Mouse (Mus musculus) embryonic facial prominence, embryonic 13.5 days (tissue): Measurements from ENCODE around the gene Rnf144b. TPM values are rescaled to one million over a fixed set of nuclear protein-coding genes. Genes with fewer than 3 reads are reported as not detected.
A peak's percentile ranks its signal among the peaks of the same experiment; 100 is the strongest.

ENCODE experiments used
- ATAC-seq: fragments of 200-750 bp; cut with Nextera tagmentation; 2 replicates; pipeline ENCODE4 v1.8.0; 2017; ENCODE audit warnings: low read depth; ENCODE audit not compliant: insufficient number of reproducible peaks, insufficient read depth, low FRiP score, low TSS enrichment
- H3K27ac ChIP-seq: fragments of 300-500 bp; sonication (generic); 2 replicates; pipeline ENCODE4 v1.5.1; 2015; ENCODE audit warnings: moderate library complexity, mild to moderate bottlenecking, inconsistent platforms
- H3K27me3 ChIP-seq: fragments of 300-500 bp; sonication (generic); 2 replicates; pipeline ENCODE4 v1.6.1; 2015; ENCODE audit warnings: mild to moderate bottlenecking, inconsistent platforms
- H3K36me3 ChIP-seq: fragments of 300-500 bp; sonication (generic); 2 replicates; pipeline ENCODE4 v1.6.1; 2015; ENCODE audit warnings: mild to moderate bottlenecking, inconsistent platforms
- H3K4me1 ChIP-seq: fragments of 300-500 bp; sonication (generic); 2 replicates; pipeline ENCODE4 v1.6.1; 2015; ENCODE audit warnings: inconsistent platforms
- H3K4me2 ChIP-seq: fragments of 300-500 bp; sonication (generic); 2 replicates; pipeline ENCODE4 v1.6.1; 2015; ENCODE audit warnings: moderate library complexity, mild to moderate bottlenecking, inconsistent platforms
- H3K4me3 ChIP-seq: fragments of 300-500 bp; sonication (generic); 2 replicates; pipeline ENCODE4 v1.5.1; 2015; ENCODE audit warnings: mild to moderate bottlenecking, inconsistent platforms
- H3K9ac ChIP-seq: fragments of 300-500 bp; sonication (generic); 2 replicates; pipeline ENCODE4 v1.6.1; 2015; ENCODE audit warnings: mild to moderate bottlenecking, inconsistent platforms
- H3K9me3 ChIP-seq: fragments of 300-500 bp; sonication (generic); 2 replicates; pipeline ENCODE4 v1.6.1; 2016; ENCODE audit warnings: inconsistent platforms
- whole genome bisulfite sequencing: fragments of 180-500 bp; shearing (Covaris S2); methylation state at CpG from one replicate; pipeline ENCODE4 v1.1.7; 2015; ENCODE audit warnings: mixed read lengths; 5-methylcytosine and 5-hydroxymethylcytosine counted together
- polyA plus RNA-seq: library from polyadenylated mRNA; unstranded; fragments of >200 nt; fragmentation: Nextera tagmentation; extraction: Ambion mirVana; gene quantifications from 2 replicates; pipeline ENCODE4 v1.2.1, GENCODE M21; 2015

The Rnf144b gene
- polyA plus RNA-seq, 1 experiment from 2014 or later: 2.2 TPM

- Histone ChIP-seq H3K27me3 (no peaks in the 10 kb centered on the region), H3K36me3 (no peaks in the 10 kb centered on the region), H3K27ac (no peak overlapping the region), H3K4me1 (peaks cover 32% of the 10 kb centered on the region), H3K9me3 (no peaks in the 10 kb centered on the region), H3K9ac (no peak overlapping the region), H3K4me2 (no peak overlapping the region), H3K4me3 (no peak overlapping the region)
- ATAC-seq: no peak
- 76% methylated on average over 11 of the region's 11 CpGs for WGBS
These were observed 122.3 kb downstream of the Rnf144b start for GRCm38 (mm10) chr13:47244771-47245170.

- peaks cover 32% of the 10 kb centered on the region for H3K4me1 ChIP-seq
- H3K4me3 ChIP-seq: no peak overlapping the region
- H3K9me3 ChIP-seq: no peaks in the 10 kb centered on the region
- no peaks in the 10 kb centered on the region for H3K27me3 ChIP-seq
- no peak overlapping the region for H3K4me2 ChIP-seq
- WGBS: 35% methylated on average over 10 of the region's 10 CpGs
- ATAC-seq: no peak
- H3K27ac ChIP-seq: no peak overlapping the region; the same call in 1 of the 2 replicates
- no peak overlapping the region for H3K9ac ChIP-seq
- H3K36me3 ChIP-seq: no peaks in the 10 kb centered on the region
These were observed 124.0 kb downstream of the Rnf144b start for GRCm38 (mm10) chr13:47246459-47246858.

GRCm38 (mm10) chr13:47247156-47247800 is 124.8 kb downstream of the Rnf144b start:
- H3K9me3 ChIP-seq: no peaks in the 10 kb centered on the region
- 61% methylated on average over 13 of the region's 13 CpGs for WGBS
- no peaks in the 10 kb centered on the region for H3K27me3 ChIP-seq
- H3K4me3 ChIP-seq: no peak overlapping the region
- H3K4me2 ChIP-seq: no peak overlapping the region
- no peak overlapping the region for H3K27ac ChIP-seq
- no peak overlapping the region for H3K9ac ChIP-seq
- no peaks in the 10 kb centered on the region for H3K36me3 ChIP-seq
- ATAC-seq: no peak
- H3K4me1 ChIP-seq: peaks cover 32% of the 10 kb centered on the region

GRCm38 (mm10) chr13:47248289-47249010 is 126.0 kb downstream of the Rnf144b start:
- no peak overlapping the region for H3K4me2 ChIP-seq
- peaks cover 32% of the 10 kb centered on the region for H3K4me1 ChIP-seq
- no peak overlapping the region for H3K27ac ChIP-seq
- H3K27me3 ChIP-seq: no peaks in the 10 kb centered on the region
- H3K9me3 ChIP-seq: no peaks in the 10 kb centered on the region
- 82% methylated on average over 8 of the region's 8 CpGs for WGBS
- H3K9ac ChIP-seq: no peak overlapping the region
- H3K4me3 ChIP-seq: no peak overlapping the region
- no peaks in the 10 kb centered on the region for H3K36me3 ChIP-seq
- ATAC-seq: no peak

GRCm38 (mm10) chr13:47250615-47251014 is 128.2 kb downstream of the Rnf144b start:
- WGBS: 76% methylated on average over 1 of the region's 1 CpGs
- no peak overlapping the region for H3K9ac ChIP-seq
- H3K9me3 ChIP-seq: no peaks in the 10 kb centered on the region
- no peaks in the 10 kb centered on the region for H3K36me3 ChIP-seq
- no peak for ATAC-seq
- H3K4me3 ChIP-seq: no peak overlapping the region
- H3K27ac ChIP-seq: no peak overlapping the region
- no peaks in the 10 kb centered on the region for H3K27me3 ChIP-seq
- peaks cover 24% of the 10 kb centered on the region for H3K4me1 ChIP-seq
- H3K4me2 ChIP-seq: no peak overlapping the region

GRCm38 (mm10) chr13:47251114-47251764 is 128.8 kb downstream of the Rnf144b start:
- H3K27ac ChIP-seq: no peak overlapping the region
- H3K4me1 ChIP-seq: peaks cover 19% of the 10 kb centered on the region
- ATAC-seq: no peak
- H3K4me2 ChIP-seq: no peak overlapping the region
- no peaks in the 10 kb centered on the region for H3K9me3 ChIP-seq
- no peaks in the 10 kb centered on the region for H3K27me3 ChIP-seq
- WGBS: 90% methylated on average over 2 of the region's 2 CpGs
- no peaks in the 10 kb centered on the region for H3K36me3 ChIP-seq
- H3K9ac ChIP-seq: no peak overlapping the region
- no peak overlapping the region for H3K4me3 ChIP-seq

GRCm38 (mm10) chr13:47253711-47254110 is 131.3 kb downstream of the Rnf144b start:
- Histone ChIP-seq H3K4me1 (no peaks in the 10 kb centered on the region), H3K9me3 (no peaks in the 10 kb centered on the region), H3K4me3 (no peak overlapping the region), H3K27ac (no peak overlapping the region), H3K9ac (no peak overlapping the region), H3K4me2 (no peak overlapping the region), H3K36me3 (no peaks in the 10 kb centered on the region), H3K27me3 (no peaks in the 10 kb centered on the region)
- no peak for ATAC-seq
- 64% methylated on average over 5 of the region's 5 CpGs for WGBS

GRCm38 (mm10) chr13:47259297-47259696 is 136.8 kb downstream of the Rnf144b start:
- no peaks in the 10 kb centered on the region for H3K4me1 ChIP-seq
- whole genome bisulfite sequencing: 51% methylated on average over 4 of the region's 4 CpGs
- H3K27ac ChIP-seq: no peak overlapping the region
- no peaks in the 10 kb centered on the region for H3K9me3 ChIP-seq
- no peak for ATAC-seq
- H3K9ac ChIP-seq: no peak overlapping the region
- H3K4me3 ChIP-seq: no peak overlapping the region
- H3K4me2 ChIP-seq: no peak overlapping the region
- no peaks in the 10 kb centered on the region for H3K27me3 ChIP-seq
- no peaks in the 10 kb centered on the region for H3K36me3 ChIP-seq

GRCm38 (mm10) chr13:47261961-47262360 is 139.5 kb downstream of the Rnf144b start:
- H3K4me3 ChIP-seq: no peak overlapping the region
- H3K4me2 ChIP-seq: no peak overlapping the region
- H3K9me3 ChIP-seq: no peaks in the 10 kb centered on the region
- WGBS: 64% methylated on average over 2 of the region's 2 CpGs
- no peak overlapping the region for H3K9ac ChIP-seq
- H3K27ac ChIP-seq: no peak overlapping the region
- no peaks in the 10 kb centered on the region for H3K36me3 ChIP-seq
- H3K27me3 ChIP-seq: no peaks in the 10 kb centered on the region
- no peak for ATAC-seq
- H3K4me1 ChIP-seq: no peaks in the 10 kb centered on the region

GRCm38 (mm10) chr13:47264382-47264781 is 141.9 kb downstream of the Rnf144b start:
- Histone ChIP-seq H3K9me3 (no peaks in the 10 kb centered on the region), H3K27me3 (no peaks in the 10 kb centered on the region), H3K36me3 (no peaks in the 10 kb centered on the region), H3K4me2 (no peak overlapping the region), H3K4me3 (no peak overlapping the region), H3K4me1 (peaks cover 10% of the 10 kb centered on the region), H3K27ac (no peak overlapping the region), H3K9ac (no peak overlapping the region)
- 90% methylated on average over 8 of the region's 8 CpGs for WGBS
- no peak for ATAC-seq

- Histone ChIP-seq H3K27ac (no peak overlapping the region), H3K9ac (no peak overlapping the region), H3K9me3 (no peaks in the 10 kb centered on the region), H3K36me3 (no peaks in the 10 kb centered on the region), H3K4me3 (no peak overlapping the region), H3K27me3 (0 out of 2 replicates have a peak, but pooled peaks cover 8% of the 10 kb centered on the region), H3K4me2 (no peak overlapping the region), H3K4me1 (peaks cover 10% of the 10 kb centered on the region)
- 74% methylated on average over 7 of the region's 7 CpGs for WGBS
- ATAC-seq: no peak
These were observed 144.0 kb downstream of the Rnf144b start for GRCm38 (mm10) chr13:47266411-47266810.

- H3K36me3 ChIP-seq: no peaks in the 10 kb centered on the region
- H3K9ac ChIP-seq: no peak overlapping the region
- H3K4me3 ChIP-seq: no peak overlapping the region
- ATAC-seq: no peak
- WGBS: 29% methylated on average over 3 of the region's 3 CpGs
- H3K4me1 ChIP-seq: peaks cover 16% of the 10 kb centered on the region
- no peaks in the 10 kb centered on the region for H3K9me3 ChIP-seq
- no peak overlapping the region for H3K4me2 ChIP-seq
- peak overlapping the region; percentile 44 for H3K27ac ChIP-seq
- peaks cover 12% of the 10 kb centered on the region; the same call in 1 of the 2 replicates for H3K27me3 ChIP-seq
These were observed 145.8 kb downstream of the Rnf144b start for GRCm38 (mm10) chr13:47268227-47268626.
